Mouse (Mus musculus): ENCODE results near the gene Qrsl1.

- TF ChIP-seq CTCF (IDR thresholded peaks at IDR 0.05; ENCODE audit: insufficient read depth, low read length) (no peak), POLR2A (IDR thresholded peaks at IDR 0.05; ENCODE audit: borderline replicate concordance, extremely low read depth, low read depth, low read length) (no peak)
Observed at GRCm38 (mm10) chr10:43824713-43825112, 76.8 kb downstream of the Qrsl1 start.
